Mouse (Mus musculus) gastrocnemius, postnatal 14 days (tissue): ENCODE measurements around the gene Psme2. TPM values are rescaled to one million over a fixed set of nuclear protein-coding genes. Genes with fewer than 3 reads are reported as not detected.

ENCODE experiments used
- DNase-seq: peaks from one replicate; pipeline ENCODE4 v3.0.0; 2021; ENCODE audit warnings: mixed read lengths
- intact Hi-C: fragments of 180-260 bp; cut with DNase I; formaldehyde crosslinking; loops from one replicate; pipeline ENCODE4 v1.15.1; 2025; ENCODE audit warnings: low total_unique reads
- total RNA-seq, 2 experiments: library from RNA; stranded (reverse); gene quantifications; 2 replicates each; pipeline ENCODE4 v1.2.3; 2021

The Psme2 gene
- total RNA-seq, 2 experiments from 2014 or later, result 57.5 to 63.2 TPM

DNA sequence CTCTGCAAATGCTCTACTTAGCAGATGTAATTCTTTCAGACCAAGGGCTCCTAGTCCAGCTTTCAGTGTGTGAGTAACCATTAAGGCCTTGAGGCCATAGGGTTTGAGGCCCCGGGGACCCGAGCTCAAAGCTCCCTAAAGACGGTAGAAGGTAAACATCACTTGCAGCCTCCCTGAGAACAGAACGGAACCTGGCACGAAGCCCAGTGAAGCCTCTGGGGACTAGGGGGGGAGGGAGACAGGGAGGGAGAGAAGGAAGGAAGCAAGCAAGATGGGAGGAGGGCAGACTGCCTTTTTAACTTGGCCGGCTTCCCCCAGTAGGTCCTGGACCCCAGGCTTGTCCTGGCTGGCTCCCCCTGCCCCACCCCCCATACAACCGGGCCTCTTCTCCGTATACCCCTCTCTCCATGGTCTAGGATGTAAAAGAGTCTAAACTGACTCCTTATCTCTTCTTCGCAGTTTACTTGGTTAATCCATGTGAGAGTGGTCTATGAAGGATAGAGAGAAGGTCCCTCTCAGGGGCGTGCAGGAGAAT, 50.1 kb downstream of the Psme2 start:
- DNase-seq, result peak; percentile 86
- intact Hi-C loops, result no loop called here

DNA sequence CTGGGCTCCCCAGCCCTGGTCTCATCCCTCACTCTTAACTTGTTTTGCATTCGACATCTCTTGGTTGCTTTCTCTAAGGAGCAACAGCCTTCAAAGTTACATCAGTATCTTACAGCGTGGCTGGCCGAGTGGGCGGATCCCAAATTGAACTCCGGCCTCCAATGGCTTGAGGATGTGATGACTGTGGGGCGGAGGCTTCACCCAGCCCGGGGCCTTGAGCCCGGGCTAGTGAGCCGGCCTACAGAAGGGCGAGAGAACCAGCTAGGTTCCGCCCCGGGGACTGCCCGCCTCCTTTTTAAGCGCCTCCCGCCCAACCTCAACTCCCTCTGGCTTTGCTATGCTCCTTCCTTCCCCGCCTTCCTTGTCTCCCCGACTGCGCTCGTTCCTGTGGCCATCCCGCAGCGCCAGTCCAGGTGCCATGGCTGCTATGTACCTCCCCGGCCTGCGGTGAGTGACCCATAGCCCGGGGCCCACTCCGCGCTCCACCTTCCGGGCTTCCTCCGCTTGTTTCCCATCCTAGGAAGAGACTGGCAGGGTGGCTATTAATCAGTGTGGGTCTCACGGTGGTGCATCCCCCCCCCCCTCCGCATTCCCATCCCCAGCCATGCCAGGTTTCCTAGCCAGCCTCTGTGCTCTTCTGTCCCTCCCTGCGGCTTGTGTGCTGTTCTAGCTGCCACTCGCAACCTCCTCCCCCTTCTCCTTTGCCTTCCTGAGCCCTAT, 50.7 kb downstream of the Psme2 start, which contains the start of gene Pck2:
Gene Pck2 (plus strand): TSS at position 200 of the 720 bp plus-strand sequence.
- DNase-seq, result peak; percentile 90
- intact Hi-C loops, result no loop called here

Other genes with a start within 250 kb of the Psme2 start
- 10 to 100 TPM; 30.5 to 40.5 TPM for gene Dhrs4, start 112.4 kb downstream of the Psme2 start, total RNA-seq
- gene Carmil3, start 100.5 kb downstream of the Psme2 start, total RNA-seq, result 1 to 10 TPM in 1 of 2 experiments, under 1 TPM in 1; 0.74 to 1.3 TPM
- under 1 TPM in 1 of 2 experiments, not detected in 1; 0.16 TPM for gene Cpne6, start 80.7 kb downstream of the Psme2 start, total RNA-seq
- gene Nrl, start 66.1 kb downstream of the Psme2 start, total RNA-seq, result not detected
- gene Pck2, start 50.8 kb downstream of the Psme2 start, total RNA-seq, result 10 to 100 TPM; 11.5 to 13.8 TPM
- gene Dcaf11, start 31.1 kb downstream of the Psme2 start, total RNA-seq, result 10 to 100 TPM; 76.5 to 87.8 TPM
- gene A730061H03Rik, start 30.7 kb downstream of the Psme2 start, total RNA-seq, result not detected
- 100 to 1,000 TPM; 415 to 455 TPM for gene Fitm1, start 15.5 kb downstream of the Psme2 start, total RNA-seq
- gene Psme1, start 13.0 kb downstream of the Psme2 start, total RNA-seq, result 10 to 100 TPM; 48.3 to 49.7 TPM
- gene Emc9, start 5.8 kb downstream of the Psme2 start, total RNA-seq, result 10 to 100 TPM; 38.6 to 39.4 TPM
- gene Rnf31, start 595 bp upstream of the Psme2 start, total RNA-seq, result 10 to 100 TPM in 1 of 2 experiments, 1 to 10 TPM in 1; 9.4 to 11.7 TPM
- 1 to 10 TPM; 3.9 to 4.8 TPM for gene Irf9, start 12.5 kb upstream of the Psme2 start, total RNA-seq
- under 1 TPM; 0.53 to 0.72 TPM for gene Rec8, start 26.9 kb upstream of the Psme2 start, total RNA-seq
- gene Ipo4, start 44.8 kb upstream of the Psme2 start, total RNA-seq, result 10 to 100 TPM; 52.5 to 62.0 TPM
- under 1 TPM; 0.27 to 0.96 TPM for gene Gm49378, start 46.8 kb upstream of the Psme2 start, total RNA-seq
- 10 to 100 TPM; 21.5 TPM for gene Tm9sf1, start 52.7 kb upstream of the Psme2 start, total RNA-seq
- gene Tssk4, start 59.1 kb upstream of the Psme2 start, total RNA-seq, result under 1 TPM; 0.12 to 0.49 TPM
- gene Mdp1, start 69.4 kb upstream of the Psme2 start, total RNA-seq, result 10 to 100 TPM; 17.8 to 19.7 TPM
- gene Gmpr2, start 80.8 kb upstream of the Psme2 start, total RNA-seq, result 1 to 10 TPM; 4.0 to 4.3 TPM
- gene Nedd8, start 81.0 kb upstream of the Psme2 start, total RNA-seq, result 100 to 1,000 TPM; 200 to 201 TPM
- 10 to 100 TPM; 10.3 to 11.2 TPM for gene Tinf2, start 90.7 kb upstream of the Psme2 start, total RNA-seq
- gene Tgm1, start 122.8 kb upstream of the Psme2 start, total RNA-seq, result under 1 TPM; 0.16 to 0.35 TPM
- 1 to 10 TPM; 8.2 to 9.3 TPM for gene Rabggta, start 131.2 kb upstream of the Psme2 start, total RNA-seq
- gene Dhrs1, start 154.6 kb upstream of the Psme2 start, total RNA-seq, result 10 to 100 TPM; 28.5 to 30.2 TPM
- 10 to 100 TPM; 12.1 to 13.9 TPM for gene Nop9, start 154.6 kb upstream of the Psme2 start, total RNA-seq
- not detected for gene Cideb, start 167.3 kb upstream of the Psme2 start, total RNA-seq
- under 1 TPM in 1 of 2 experiments, not detected in 1; 0.12 TPM for gene Ltb4r2, start 170.3 kb upstream of the Psme2 start, total RNA-seq
- under 1 TPM; 0.22 to 0.39 TPM for gene Ltb4r1, start 174.8 kb upstream of the Psme2 start, total RNA-seq
- gene Adcy4, start 193.0 kb upstream of the Psme2 start, total RNA-seq, result 1 to 10 TPM; 7.1 to 8.6 TPM
- 1 to 10 TPM; 2.4 to 2.6 TPM for gene Ripk3, start 197.8 kb upstream of the Psme2 start, total RNA-seq
- gene Nfatc4, start 232.0 kb upstream of the Psme2 start, total RNA-seq, result 1 to 10 TPM; 7.4 to 7.5 TPM